Mouse (Mus musculus) ES-Bruce4 (cell line): ENCODE measurements around the gene Abca14.

ENCODE experiments used
- CTCF ChIP-seq: IDR thresholded peaks from one replicate; pipeline ENCODE4 v1.8.1; 2011; ENCODE audit warnings: low read depth, low read length
- POLR2A ChIP-seq: IDR thresholded peaks from one replicate; pipeline ENCODE4 v1.8.1; 2011; ENCODE audit warnings: low read length; ENCODE audit not compliant: insufficient read depth

DNA sequence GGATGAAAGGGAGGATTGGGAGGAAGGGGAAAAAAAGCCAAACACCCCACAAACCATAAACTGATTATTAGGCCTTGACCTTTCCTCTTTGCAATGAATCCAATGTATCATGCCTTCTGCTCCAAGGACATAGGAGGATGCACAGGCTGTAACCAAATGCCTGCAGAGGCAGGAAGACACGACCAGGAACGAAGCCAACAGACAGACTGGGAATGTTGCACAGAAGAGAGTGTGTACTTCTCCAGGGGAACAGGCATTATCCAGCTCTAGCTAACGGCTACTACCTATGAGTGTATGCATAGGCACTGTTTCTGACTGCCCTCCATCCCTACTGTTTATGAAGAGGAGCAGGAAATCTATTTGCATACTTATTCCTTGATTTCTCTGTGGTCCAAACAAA lies 11.6 kb upstream of the Abca14 start:
- no peak for TF ChIP-seq CTCF
- no peak for TF ChIP-seq POLR2A
